Mouse (Mus musculus) C2C12 (cell line): ENCODE measurements around the gene Rtf1. TPM values are rescaled to one million over a fixed set of nuclear protein-coding genes. Genes with fewer than 3 reads are reported as not detected.

ENCODE experiments used
- H3K27me3 ChIP-seq: one replicate; pipeline ENCODE4 v1.6.1; 2011; ENCODE audit not compliant: control insufficient read depth, insufficient read depth, insufficient read length
- H3K36me3 ChIP-seq: one replicate; pipeline ENCODE4 v1.6.1; 2011; ENCODE audit not compliant: control insufficient read depth, insufficient read depth
- H3K4me3 ChIP-seq: one replicate; pipeline ENCODE4 v1.5.1; 2011; ENCODE audit warnings: mild to moderate bottlenecking, control low read depth; ENCODE audit not compliant: poor library complexity, insufficient read depth, severe bottlenecking
- H3K79me2 ChIP-seq: one replicate; pipeline ENCODE4 v1.6.1; 2011; ENCODE audit not compliant: control insufficient read depth, insufficient read depth
- H3K79me3 ChIP-seq: one replicate; pipeline ENCODE4 v1.6.1; 2011; ENCODE audit warnings: low read depth, control low read depth
- H3ac ChIP-seq: one replicate; pipeline ENCODE3; 2011; ENCODE audit warnings: low read depth; ENCODE audit not compliant: control insufficient read depth, insufficient read length
- CEBPB ChIP-seq: IDR thresholded peaks from one replicate; pipeline ENCODE4 v1.6.1; 2011; ENCODE audit warnings: low read depth, mild to moderate bottlenecking, control low read depth, moderate library complexity
- CTCF ChIP-seq: IDR thresholded peaks from one replicate; pipeline ENCODE4 v1.5.1; 2011; ENCODE audit not compliant: control insufficient read depth, insufficient read depth, insufficient read length
- FOSL1 ChIP-seq: IDR thresholded peaks from one replicate; pipeline ENCODE4 v1.8.0; 2011; ENCODE audit warnings: mild to moderate bottlenecking, low read length; ENCODE audit not compliant: poor library complexity, insufficient read depth, severe bottlenecking
- MAX ChIP-seq: IDR thresholded peaks from one replicate; pipeline ENCODE4 v1.6.1; 2011; ENCODE audit warnings: mild to moderate bottlenecking, control low read depth
- MYOD1 ChIP-seq: IDR thresholded peaks from one replicate; pipeline ENCODE4 v1.6.1; 2011; ENCODE audit warnings: low read depth; ENCODE audit not compliant: control insufficient read depth, insufficient read length
- MYOG ChIP-seq: IDR thresholded peaks from one replicate; pipeline ENCODE4 v1.6.1; 2011; ENCODE audit not compliant: control insufficient read depth, insufficient read length; ENCODE audit errors: extremely low read depth
- USF1 ChIP-seq: IDR thresholded peaks from one replicate; pipeline ENCODE4 v1.6.1; 2011; ENCODE audit warnings: low read depth, mild to moderate bottlenecking, control low read depth, moderate library complexity
- polyA plus RNA-seq: library from polyadenylated mRNA; unstranded; fragments of >200 nt; fragmentation: generic; extraction: Trizol; gene quantifications from one replicate; pipeline ENCODE4 v1.2.1, GENCODE M21; 2012; ENCODE audit warnings: missing spikeins

The Rtf1 gene
- polyA plus RNA-seq, 1 experiment: 9.5 TPM

DNA sequence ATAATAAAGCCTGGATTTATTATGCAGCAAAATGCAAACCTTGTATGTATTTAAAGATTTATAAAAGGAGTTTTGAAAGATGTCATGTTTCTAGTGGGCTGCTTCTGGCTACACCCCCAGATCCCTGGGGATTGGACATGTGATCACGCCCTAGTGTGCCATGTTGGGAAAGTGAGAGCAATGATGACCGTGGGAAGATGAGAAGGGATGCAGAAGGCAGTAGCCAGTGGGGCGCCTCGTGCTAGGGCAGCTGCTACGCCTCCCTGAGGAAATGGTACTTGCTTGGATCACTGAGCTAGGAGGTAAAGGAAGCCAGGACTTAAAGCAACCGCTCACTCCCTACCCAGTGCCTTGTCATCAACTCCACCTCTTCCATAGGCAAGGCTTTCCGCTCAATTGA is 72.7 kb downstream of the Rtf1 start:
- Histone ChIP-seq H3K79me2 (no peaks in the 10 kb centered on the region), H3K79me3 (no peaks in the 10 kb centered on the region), H3K4me3 (no peak overlapping the region), H3K36me3 (no peaks in the 10 kb centered on the region), H3K27me3 (peaks cover 22% of the 10 kb centered on the region), H3ac (no peak overlapping the region)
- TF ChIP-seq MYOD1: no peak
- TF ChIP-seq FOSL1: no peak
- TF ChIP-seq CEBPB: no peak
- TF ChIP-seq MAX: no peak
- TF ChIP-seq CTCF: no peak
- TF ChIP-seq MYOG: no peak
- TF ChIP-seq USF1: no peak

- Histone ChIP-seq H3K27me3 (peaks cover 39% of the 10 kb centered on the region), H3ac (no peak overlapping the region), H3K36me3 (no peaks in the 10 kb centered on the region), H3K79me3 (no peaks in the 10 kb centered on the region), H3K79me2 (no peaks in the 10 kb centered on the region), H3K4me3 (no peak overlapping the region)
- TF ChIP-seq USF1: no peak
- TF ChIP-seq CEBPB: no peak
- TF ChIP-seq FOSL1: no peak
- TF ChIP-seq CTCF: no peak
- no peak for TF ChIP-seq MAX
- TF ChIP-seq MYOG: no peak
- no peak for TF ChIP-seq MYOD1
Observed at GRCm38 (mm10) chr2:119749260-119749659, 74.4 kb downstream of the Rtf1 start.

DNA sequence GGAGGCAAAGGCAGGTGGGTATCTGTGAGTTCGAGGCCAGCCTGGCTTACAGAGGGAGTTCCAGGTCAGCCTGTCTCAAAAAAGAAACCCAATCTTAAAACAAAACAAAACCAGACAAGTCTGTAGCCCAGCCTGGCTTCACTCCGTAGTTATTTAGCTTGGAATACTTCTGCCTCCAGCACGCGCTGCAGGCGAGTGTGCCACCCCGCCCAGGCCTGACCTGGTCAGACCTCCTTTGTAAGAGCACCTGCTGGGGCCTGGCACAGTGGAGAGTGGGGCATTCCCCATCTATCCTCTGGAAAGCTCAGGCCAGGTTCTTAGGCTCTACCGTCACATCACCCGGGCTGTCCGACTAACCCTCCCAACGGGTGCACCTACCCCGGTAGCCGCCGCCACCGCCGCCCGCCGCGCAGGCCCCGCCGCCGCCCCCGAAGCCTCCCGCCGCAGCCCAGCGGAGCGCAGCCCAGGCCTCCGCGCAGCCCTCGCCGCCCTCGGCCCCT is 82.8 kb downstream of the Rtf1 start:
- Histone ChIP-seq H3K79me3 (no peaks in the 10 kb centered on the region), H3K27me3 (peaks cover 47% of the 10 kb centered on the region), H3K36me3 (no peaks in the 10 kb centered on the region), H3K79me2 (no peaks in the 10 kb centered on the region), H3ac (no peak overlapping the region), H3K4me3 (no peak overlapping the region)
- no peak for TF ChIP-seq CEBPB
- no peak for TF ChIP-seq MYOD1
- TF ChIP-seq USF1: no peak
- TF ChIP-seq CTCF: no peak
- TF ChIP-seq FOSL1: no peak
- no peak for TF ChIP-seq MAX
- TF ChIP-seq MYOG: no peak

DNA sequence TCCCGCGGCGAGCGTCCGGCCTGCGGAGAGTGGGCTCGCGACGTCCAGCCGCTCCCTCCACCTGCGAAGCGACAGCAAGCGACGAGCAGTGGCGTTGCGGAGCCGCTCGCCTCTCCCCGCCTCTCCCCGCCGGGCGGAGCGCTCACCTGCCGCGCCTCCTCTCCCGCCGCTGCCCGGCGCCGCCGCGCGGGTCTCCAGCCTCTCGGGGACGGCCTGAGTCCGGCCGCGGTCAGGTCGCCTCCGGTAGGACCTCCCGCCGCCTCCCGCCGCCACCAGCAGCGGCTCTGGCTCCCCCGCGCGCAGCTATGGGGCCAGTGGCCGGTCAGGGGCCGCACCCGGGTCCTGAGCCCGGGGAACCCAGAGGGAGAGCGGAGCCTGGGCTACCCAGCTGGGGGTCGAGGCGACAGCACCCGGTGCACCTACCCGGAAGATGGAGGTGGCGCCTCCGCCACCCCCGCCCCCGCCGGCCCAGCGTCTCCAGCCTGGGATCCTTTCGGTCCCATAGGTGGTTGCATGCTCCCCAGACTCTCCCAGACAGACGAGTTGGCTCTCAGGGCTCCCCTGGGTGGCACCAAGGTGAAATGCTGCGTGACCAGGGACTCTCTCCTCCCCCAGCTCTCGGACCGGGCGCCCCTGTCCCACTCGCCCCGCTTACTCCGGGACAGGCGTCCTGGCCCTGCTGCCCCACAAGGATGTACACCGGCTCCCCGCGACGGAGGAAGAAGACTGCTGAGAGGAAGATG is 83.4 kb downstream of the Rtf1 start:
- Histone ChIP-seq H3K27me3 (peaks cover 41% of the 10 kb centered on the region), H3K79me3 (no peaks in the 10 kb centered on the region), H3K4me3 (no peak overlapping the region), H3K36me3 (no peaks in the 10 kb centered on the region), H3ac (peak overlapping the region; percentile 15), H3K79me2 (no peaks in the 10 kb centered on the region)
- TF ChIP-seq MAX (no peak), CEBPB (no peak), MYOG (no peak), MYOD1 (no peak), USF1 (no peak), FOSL1 (no peak), CTCF (no peak)

- Histone ChIP-seq H3K79me3 (no peaks in the 10 kb centered on the region), H3K36me3 (peaks cover 8% of the 10 kb centered on the region), H3K79me2 (no peaks in the 10 kb centered on the region), H3K4me3 (no peak overlapping the region), H3ac (peak overlapping the region; percentile 15), H3K27me3 (peaks cover 33% of the 10 kb centered on the region)
- TF ChIP-seq MYOG (no peak), USF1 (no peak), CEBPB (no peak), CTCF (no peak), FOSL1 (no peak), MYOD1 (no peak), MAX (no peak)
Observed at GRCm38 (mm10) chr2:119758844-119759835, 84.3 kb downstream of the Rtf1 start.
